Mouse (Mus musculus): ENCODE results near the gene Nup214. TPM values are rescaled to one million over a fixed set of nuclear protein-coding genes. Genes with fewer than 3 reads are reported as not detected.

Nup214 gene
- polyA plus RNA-seq, 1 experiment from 2014 or later: 114 TPM

GRCm38 (mm10) chr2:32102944-32103343 lies 128.7 kb downstream of the Nup214 start:
- WGBS: 61% methylated on average over 5 of the region's 5 CpGs
- Histone ChIP-seq H3K4me3 (no peak overlapping the region), H3K27ac (no peak overlapping the region), H3K27me3 (ENCODE audit: low read depth, poor library complexity, severe bottlenecking) (no peaks in the 10 kb centered on the region), H3K4me1 (no peaks in the 10 kb centered on the region), H3K9me3 (replicated peaks) (no peaks in the 10 kb centered on the region), H3K36me3 (no peaks in the 10 kb centered on the region)
- DNase-seq (ENCODE audit: low spot score): no peak

DNA sequence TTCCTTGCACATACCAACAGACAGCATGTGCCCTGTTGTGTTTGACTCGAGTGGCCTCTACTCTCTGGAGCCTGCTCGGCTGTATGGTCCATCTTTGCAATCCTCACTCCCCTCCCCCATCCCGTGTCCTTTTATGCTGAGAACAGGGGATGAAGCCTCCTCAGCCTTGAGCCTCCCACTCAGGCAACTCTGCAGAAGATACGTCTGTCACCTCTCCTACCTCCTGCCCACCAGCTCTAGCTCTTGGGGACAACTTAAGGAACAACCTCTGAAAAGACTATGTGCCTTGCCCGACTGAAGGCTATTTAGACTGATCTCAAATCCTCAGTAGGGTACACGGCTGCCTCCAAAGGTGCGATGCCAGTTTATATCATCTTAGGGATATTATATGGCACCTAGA lies 129.3 kb downstream of the Nup214 start:
- H3K4me1 ChIP-seq: no peaks in the 10 kb centered on the region
- H3K9me3 ChIP-seq (replicated peaks): no peaks in the 10 kb centered on the region
- WGBS: 77% methylated on average over 7 of the region's 7 CpGs
- no peaks in the 10 kb centered on the region for H3K27me3 ChIP-seq (ENCODE audit: low read depth, poor library complexity, severe bottlenecking)
- no peak overlapping the region for H3K4me3 ChIP-seq
- no peaks in the 10 kb centered on the region for H3K36me3 ChIP-seq
- no peak for DNase-seq (ENCODE audit: low spot score)
- no peak overlapping the region for H3K27ac ChIP-seq

Small RNA genes lying within 50 kb of the gene (microRNA-seq; reads per million reads assigned to microRNA genes)
- not detected for gene Mir7674

Other genes with a start within 250 kb of the Nup214 start
- 0.06 and 0.23 TPM in 2 replicates for gene Qrfp, start 163.9 kb upstream of the Nup214 start, polyA plus RNA-seq (2016; fragmentation: Nextera tagmentation; extraction: Ambion mirVana)
- gene Fibcd1, start 128.4 kb upstream of the Nup214 start, polyA plus RNA-seq (2016; fragmentation: Nextera tagmentation; extraction: Ambion mirVana): 0.04 and 0.13 TPM in 2 replicates
- gene Lamc3, start 87.1 kb upstream of the Nup214 start, polyA plus RNA-seq (2016; fragmentation: Nextera tagmentation; extraction: Ambion mirVana): 0.15 and 0.16 TPM in 2 replicates
- gene Aif1l, start 24.3 kb upstream of the Nup214 start, polyA plus RNA-seq (2016; fragmentation: Nextera tagmentation; extraction: Ambion mirVana): 107 and 120 TPM in 2 replicates
- gene Fam78a, start 110.4 kb downstream of the Nup214 start, polyA plus RNA-seq (2016; fragmentation: Nextera tagmentation; extraction: Ambion mirVana): 2.0 TPM in 2 replicates
- gene Plpp7, start 121.1 kb downstream of the Nup214 start, polyA plus RNA-seq (2016; fragmentation: Nextera tagmentation; extraction: Ambion mirVana): 2.8 and 3.8 TPM in 2 replicates
- gene Prrc2b, start 176.6 kb downstream of the Nup214 start, polyA plus RNA-seq (2016; fragmentation: Nextera tagmentation; extraction: Ambion mirVana): 71.2 and 80.3 TPM in 2 replicates